Mouse (Mus musculus) CH12.LX (cell line): ENCODE measurements around the gene Pbp2. TPM values are rescaled to one million over a fixed set of nuclear protein-coding genes. Genes with fewer than 3 reads are reported as not detected.

Experiments used
- DNase-seq: peaks from one replicate; pipeline ENCODE4 v3.0.0-alpha.2; 2013; ENCODE audit errors: extremely low read depth
- H3K27ac ChIP-seq: 2 replicates; pipeline ENCODE4 v1.5.1; 2012; ENCODE audit warnings: low read depth, mild to moderate bottlenecking, control low read depth, moderate library complexity; ENCODE audit not compliant: insufficient read depth
- H3K27me3 ChIP-seq: replicated peaks from 2 replicates; pipeline ENCODE3; 2012; ENCODE audit warnings: inconsistent platforms
- H3K36me3 ChIP-seq, 2 experiments: replicated peaks in 1 of 2; 2 replicates each; pipeline versions ENCODE3 to v1.6.1; 2012; ENCODE audit warnings: inconsistent platforms in 1 of 2, low read length in 1 of 2, mild to moderate bottlenecking in 1 of 2, mixed read lengths in 1 of 2, moderate library complexity in 1 of 2; ENCODE audit not compliant: control insufficient read depth in 1 of 2, insufficient read depth in 1 of 2
- H3K4me1 ChIP-seq, 2 experiments: 2 replicates each; pipeline ENCODE4 v1.6.1; 2012; ENCODE audit warnings: inconsistent platforms in 1 of 2, moderate library complexity in 1 of 2; ENCODE audit not compliant: insufficient read depth in 2 of 2, control insufficient read depth in 1 of 2
- H3K4me2 ChIP-seq: 2 replicates; pipeline ENCODE4 v1.6.1; 2012; ENCODE audit warnings: low read depth, mild to moderate bottlenecking, control low read depth; ENCODE audit not compliant: poor library complexity, insufficient read depth, severe bottlenecking
- H3K4me3 ChIP-seq, 3 experiments: fragments of 150-350 bp in 1 of 3; sonication (generic) in 1 of 3; replicated peaks in 1 of 3; 2 replicates each; pipeline versions ENCODE3 to v1.5.1; 2011 to 2012; ENCODE audit warnings: low read depth in 2 of 3, low read length in 2 of 3, mild to moderate bottlenecking in 2 of 3, moderate library complexity in 2 of 3, control low read depth in 1 of 3, improper control_type of control experiment in 1 of 3, inconsistent platforms in 1 of 3, mixed read lengths in 1 of 3; ENCODE audit not compliant: poor library complexity in 1 of 3
- H3K79me2 ChIP-seq: replicated peaks from 2 replicates; pipeline ENCODE4 v1.6.1; 2012; ENCODE audit warnings: mild to moderate bottlenecking, moderate library complexity; ENCODE audit not compliant: control insufficient read depth, poor library complexity, insufficient read depth, severe bottlenecking; ENCODE audit errors: extremely low read depth
- H3K9ac ChIP-seq: 2 replicates; pipeline ENCODE4 v1.6.1; 2012; ENCODE audit warnings: low read depth, mild to moderate bottlenecking, control low read depth, moderate library complexity; ENCODE audit not compliant: insufficient read depth
- H3K9me3 ChIP-seq: replicated peaks from 2 replicates; pipeline ENCODE3; 2012; ENCODE audit warnings: low read length, inconsistent platforms, mixed read lengths
- BHLHE40 ChIP-seq: IDR thresholded peaks from 2 replicates; pipeline ENCODE4 v1.6.1; 2011; ENCODE audit warnings: mild to moderate bottlenecking, low read depth, low read length, improper control_type of control experiment
- CHD1 ChIP-seq: IDR thresholded peaks from 2 replicates; pipeline ENCODE4 v1.6.1; 2012; ENCODE audit warnings: low read depth, low read length, improper control_type of control experiment, inconsistent platforms
- CHD2 ChIP-seq: IDR thresholded peaks from 2 replicates; pipeline ENCODE4 v1.6.1; 2011; ENCODE audit warnings: low read length, improper control_type of control experiment
- EP300 ChIP-seq: IDR thresholded peaks from 2 replicates; pipeline ENCODE4 v1.6.1; 2011; ENCODE audit warnings: low read length, improper control_type of control experiment
- ETS1 ChIP-seq: conservative IDR thresholded peaks from 2 replicates; pipeline ENCODE4 v1.6.1; 2012; ENCODE audit warnings: low read depth, mild to moderate bottlenecking, inconsistent platforms, low read length, improper control_type of control experiment, moderate library complexity
- GABPA ChIP-seq: IDR thresholded peaks from 2 replicates; pipeline ENCODE4 v1.6.1; 2012; ENCODE audit warnings: low read depth, low read length, improper control_type of control experiment, inconsistent platforms; ENCODE audit not compliant: insufficient replicate concordance
- IRF4 ChIP-seq: IDR thresholded peaks from 2 replicates; pipeline ENCODE4 v1.6.1; 2014; ENCODE audit warnings: low read depth, mild to moderate bottlenecking, inconsistent platforms, low read length, improper control_type of control experiment
- JUN ChIP-seq: IDR thresholded peaks from 2 replicates; pipeline ENCODE4 v1.6.1; 2011; ENCODE audit warnings: low read depth, mild to moderate bottlenecking, low read length, improper control_type of control experiment, moderate library complexity; ENCODE audit not compliant: insufficient read depth
- MEF2A ChIP-seq: IDR thresholded peaks from 2 replicates; pipeline ENCODE4 v1.6.1; 2014; ENCODE audit warnings: low read depth, mild to moderate bottlenecking, inconsistent platforms, low read length, improper control_type of control experiment, borderline replicate concordance
- POLR2A ChIP-seq: IDR thresholded peaks from 2 replicates; pipeline ENCODE4 v1.6.1; 2011; ENCODE audit warnings: low read depth, mild to moderate bottlenecking, improper control_type of control experiment, low read length
- SIN3A ChIP-seq: IDR thresholded peaks from 2 replicates; pipeline ENCODE4 v1.6.1; 2012; ENCODE audit warnings: low read length, improper control_type of control experiment, inconsistent platforms
- TCF12 ChIP-seq: IDR thresholded peaks from 2 replicates; pipeline ENCODE4 v1.6.1; 2014; ENCODE audit warnings: low read depth, mild to moderate bottlenecking, inconsistent platforms, low read length, improper control_type of control experiment
- ZNF384 ChIP-seq: IDR thresholded peaks from 2 replicates; pipeline ENCODE4 v1.6.1; 2012; ENCODE audit warnings: low read depth, low read length, improper control_type of control experiment, inconsistent platforms
- dilution Hi-C: fragments of 300-500 bp; cut with MboI; formaldehyde crosslinking; loops from 2 replicates; pipeline ENCODE4 v1.14.3; 2020; ENCODE audit warnings: low sequenced_read_pairs; ENCODE audit not compliant: extremely low pct_unique_long_range_greater_than_20kb, extremely low pct_ligation_motif_present
- in situ Hi-C: fragments of 300-500 bp; cut with MboI; formaldehyde crosslinking; loops from 3 replicates; pipeline ENCODE4 v1.14.3; 2019; ENCODE audit warnings: low sequenced_read_pairs, low pct_ligation_motif_present, low pct_unique_long_range_greater_than_20kb, mixed read lengths
- polyA plus RNA-seq: library from polyadenylated mRNA; unstranded; fragments of >175 nt; gene quantifications from 2 replicates; pipeline ENCODE4 v1.2.1, GENCODE M21; 2012; ENCODE audit warnings: low read depth; ENCODE audit not compliant: insufficient read length
- total RNA-seq, 2 experiments: library from RNA; depleted of rRNA; stranded (reverse); fragments of 300-350 nt in 1 of 2; fragments of >200 nt in 1 of 2; gene quantifications; 2 replicates each; pipeline ENCODE4 v1.2.3; 2012 to 2014

Gene Pbp2
- total and polyA plus RNA-seq, 3 experiments, result not detected

GRCm38 (mm10) chr6:135323311-135323982, 13.2 kb upstream of the Pbp2 start:
- H3K9ac ChIP-seq, result no peak overlapping the region
- peaks cover 0 to 32% of the 10 kb centered on the region in 2 experiments; a peak in 2 of 4 replicates for H3K4me1 ChIP-seq
- no peaks in the 10 kb centered on the region for H3K36me3 ChIP-seq
- H3K79me2 ChIP-seq, result no peaks in the 10 kb centered on the region
- in situ Hi-C loops, result no loop called here
- H3K4me3 ChIP-seq, result peak overlapping the region in 1 of 3 experiments; percentile 42
- no peaks in the 10 kb centered on the region for H3K27me3 ChIP-seq
- TF ChIP-seq SIN3A (no peak), BHLHE40 (peak; percentile 54), ZNF384 (peak; percentile 38; the same call in 1 of the 2 replicates), ETS1 (peak; percentile 57)
- H3K27ac ChIP-seq, result no peak overlapping the region
- no peaks in the 10 kb centered on the region for H3K9me3 ChIP-seq
- dilution Hi-C loops, result no loop called here
- peak overlapping the region; percentile 26 for H3K4me2 ChIP-seq
- peak; percentile 64 for DNase-seq

- dilution Hi-C loops, result no loop called here
- peak; percentile 11 for DNase-seq
Observed at GRCm38 (mm10) chr6:135322749-135323148, 12.5 kb upstream of the Pbp2 start.

GRCm38 (mm10) chr6:135319431-135319933, 9.3 kb upstream of the Pbp2 start:
- Histone ChIP-seq H3K27ac (no peak overlapping the region), H3K4me1 (peaks cover 0 to 23% of the 10 kb centered on the region in 2 experiments; a peak in 2 of 4 replicates), H3K9me3 (no peaks in the 10 kb centered on the region), H3K79me2 (no peaks in the 10 kb centered on the region), H3K27me3 (no peaks in the 10 kb centered on the region), H3K4me3 (no peak overlapping the region), H3K36me3 (no peaks in the 10 kb centered on the region), H3K4me2 (no peak overlapping the region), H3K9ac (no peak overlapping the region)
- TF ChIP-seq GABPA (no peak), POLR2A (no peak), IRF4 (no peak), MEF2A (no peak), CHD1 (no peak), TCF12 (no peak), JUN (no peak), CHD2 (no peak)
- dilution Hi-C loops (no loop called here), in situ Hi-C loops (no loop called here)
- DNase-seq, result no peak

More at GRCm38 (mm10) chr6:135322749-135323148, 12.5 kb upstream of the Pbp2 start:
- TF ChIP-seq POLR2A, result no peak
- TF ChIP-seq EP300, result no peak
- Histone ChIP-seq H3K4me2 (peak overlapping the region; percentile 26; the same call in 1 of the 2 replicates), H3K9ac (no peak overlapping the region), H3K4me1 (peaks cover 0 to 32% of the 10 kb centered on the region in 2 experiments; a peak in 2 of 4 replicates), H3K4me3 (peak overlapping the region in 1 of 3 experiments; percentile 42), H3K27me3 (no peaks in the 10 kb centered on the region), H3K27ac (no peak overlapping the region), H3K79me2 (no peaks in the 10 kb centered on the region), H3K36me3 (no peaks in the 10 kb centered on the region), H3K9me3 (no peaks in the 10 kb centered on the region)
- in situ Hi-C loops, result no loop called here
